Mouse (Mus musculus) olfactory bulb, adult 2 months (tissue): ENCODE measurements around the gene Dusp7.

Experiments
- CTCF ChIP-seq: fragments of 200-500 bp; IDR thresholded peaks from 2 replicates; pipeline ENCODE4 v1.5.1; 2012; ENCODE audit warnings: low read depth, mild to moderate bottlenecking, low read length, moderate library complexity; ENCODE audit not compliant: insufficient read depth
- POLR2A ChIP-seq: fragments of 200-500 bp; IDR thresholded peaks from 2 replicates; pipeline ENCODE4 v1.6.1; 2012; ENCODE audit warnings: mild to moderate bottlenecking, low read depth, low read length, moderate library complexity; ENCODE audit not compliant: insufficient read depth

GRCm38 (mm10) chr9:106345167-106345566, 23.3 kb upstream of the Dusp7 start:
- no peak; the same call in 1 of the 2 replicates for TF ChIP-seq POLR2A
- no peak for TF ChIP-seq CTCF
